Mouse (Mus musculus) hindbrain, embryonic 13.5 days (tissue): ENCODE data around the gene Megf11. TPM values are rescaled to one million over a fixed set of nuclear protein-coding genes. Genes with fewer than 3 reads are reported as not detected.

Experiments
- ATAC-seq: fragments of 200-750 bp; cut with Nextera tagmentation; 2 replicates; pipeline ENCODE4 v1.8.0; 2017; ENCODE audit warnings: moderate TSS enrichment; ENCODE audit not compliant: low FRiP score
- H3K27ac ChIP-seq: fragments of 300-500 bp; sonication (generic); 2 replicates; pipeline ENCODE4 v1.5.1; 2015; ENCODE audit warnings: inconsistent platforms, mild to moderate bottlenecking, moderate library complexity
- H3K27me3 ChIP-seq: fragments of 300-500 bp; sonication (generic); 2 replicates; pipeline ENCODE4 v1.6.1; 2015; ENCODE audit warnings: mild to moderate bottlenecking, inconsistent platforms
- H3K36me3 ChIP-seq: fragments of 300-500 bp; sonication (generic); 2 replicates; pipeline ENCODE4 v1.6.1; 2015; ENCODE audit warnings: mild to moderate bottlenecking, inconsistent platforms
- H3K4me1 ChIP-seq: fragments of 300-500 bp; sonication (generic); replicated peaks from 2 replicates; pipeline ENCODE4 v1.6.1; 2015; ENCODE audit warnings: inconsistent platforms
- H3K4me2 ChIP-seq: fragments of 300-500 bp; sonication (generic); 2 replicates; pipeline ENCODE4 v1.6.1; 2015; ENCODE audit warnings: inconsistent platforms, mild to moderate bottlenecking, moderate library complexity
- H3K4me3 ChIP-seq: fragments of 300-500 bp; sonication (generic); 2 replicates; pipeline ENCODE4 v1.5.1; 2015; ENCODE audit warnings: mild to moderate bottlenecking, inconsistent platforms
- H3K9ac ChIP-seq: fragments of 300-500 bp; sonication (generic); 2 replicates; pipeline ENCODE4 v1.6.1; 2015; ENCODE audit warnings: mild to moderate bottlenecking, inconsistent platforms
- H3K9me3 ChIP-seq: fragments of 300-500 bp; sonication (generic); 2 replicates; pipeline ENCODE4 v1.6.1; 2016; ENCODE audit warnings: inconsistent platforms
- WGBS: fragments of 180-500 bp; shearing (Covaris S2); methylation state at CpG from one replicate; pipeline ENCODE4 v1.1.7; 2015; 5-methylcytosine and 5-hydroxymethylcytosine counted together
- polyA plus RNA-seq: library from polyadenylated mRNA; unstranded; fragments of >200 nt; fragmentation: Nextera tagmentation; extraction: Ambion mirVana; gene quantifications from 2 replicates; pipeline ENCODE4 v1.2.1, GENCODE M21; 2015

Megf11 gene
- polyA plus RNA-seq, 1 experiment from 2014 or later = 15.7 TPM

DNA sequence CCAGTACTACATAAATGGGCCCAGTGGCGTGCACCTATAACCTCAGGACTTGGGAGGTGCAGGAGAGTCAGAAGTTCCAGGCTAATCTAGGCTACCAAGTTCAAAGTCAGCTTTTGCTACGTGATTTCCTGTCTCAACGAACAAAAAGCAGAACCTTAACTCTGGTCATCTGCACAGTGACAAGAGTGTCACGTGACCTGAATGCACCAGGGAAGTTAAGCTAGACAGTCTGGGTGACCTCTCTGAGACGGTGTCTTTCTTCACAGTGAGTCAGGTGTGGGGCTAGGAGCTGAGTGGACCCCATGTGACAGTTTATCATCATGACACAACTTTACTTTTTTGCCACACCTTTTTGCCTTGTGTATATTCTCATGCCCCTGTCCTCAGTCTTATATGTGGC lies 67.3 kb downstream of the Megf11 start:
- no peak overlapping the region for H3K4me3 ChIP-seq
- no peak overlapping the region for H3K27ac ChIP-seq
- ATAC-seq = no peak
- no peaks in the 10 kb centered on the region for H3K9me3 ChIP-seq
- no peak overlapping the region for H3K4me2 ChIP-seq
- H3K4me1 ChIP-seq = peaks cover 29% of the 10 kb centered on the region
- 0 out of 2 replicates have a peak, but pooled peaks cover 13% of the 10 kb centered on the region for H3K27me3 ChIP-seq
- H3K9ac ChIP-seq = no peak overlapping the region
- WGBS = 80% methylated on average over 5 of the region's 5 CpGs
- no peaks in the 10 kb centered on the region for H3K36me3 ChIP-seq

DNA sequence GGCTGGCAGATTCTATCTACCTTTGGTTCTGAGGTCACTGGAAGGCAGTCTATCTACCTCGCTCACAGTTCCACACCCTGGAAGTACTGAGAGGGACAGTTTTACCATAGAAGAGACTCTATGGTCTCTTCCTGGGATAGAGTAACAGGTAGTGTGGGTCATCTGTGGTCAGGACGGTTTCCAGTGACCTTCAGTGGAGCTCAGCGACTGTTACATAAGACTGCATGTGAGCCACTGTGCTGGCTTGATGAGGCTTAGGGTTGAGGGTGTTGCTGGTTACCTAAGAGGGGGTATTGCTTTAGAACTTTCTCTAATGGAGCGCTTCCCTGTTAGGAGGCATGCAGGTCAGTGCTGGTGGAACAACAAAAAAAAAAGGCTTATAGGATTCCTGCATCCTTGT lies 68.8 kb downstream of the Megf11 start:
- WGBS = 82% methylated on average over 4 of the region's 4 CpGs
- Histone ChIP-seq H3K4me1 (peaks cover 33% of the 10 kb centered on the region), H3K36me3 (no peaks in the 10 kb centered on the region), H3K4me2 (no peak overlapping the region), H3K27me3 (0 out of 2 replicates have a peak, but pooled peaks cover 9% of the 10 kb centered on the region), H3K27ac (no peak overlapping the region), H3K9me3 (no peaks in the 10 kb centered on the region), H3K9ac (no peak overlapping the region), H3K4me3 (no peak overlapping the region)
- no peak for ATAC-seq

DNA sequence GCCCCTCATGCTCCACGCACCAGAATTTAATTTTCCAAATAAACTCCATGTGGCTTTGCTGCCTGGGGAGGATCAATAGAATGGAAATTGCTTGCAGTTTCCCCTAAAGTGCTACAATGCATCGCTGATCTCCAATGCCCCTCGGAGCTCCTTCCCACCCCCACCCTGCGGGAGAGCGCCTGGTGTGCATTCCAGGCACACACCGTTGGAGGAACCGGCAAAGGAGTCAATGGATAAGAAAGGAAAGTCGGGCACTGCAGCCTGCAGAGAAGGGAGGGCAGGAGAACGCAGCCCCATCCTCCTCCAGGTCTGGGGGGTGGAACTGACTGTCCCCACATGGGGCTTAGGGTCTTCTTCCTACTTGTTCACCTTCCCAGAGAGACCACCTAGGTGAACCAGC lies 70.5 kb downstream of the Megf11 start:
- 0 out of 2 replicates have a peak overlapping the region, but pooled peaks have one; percentile 25 for H3K4me2 ChIP-seq
- H3K9me3 ChIP-seq = no peaks in the 10 kb centered on the region
- 2% methylated on average over 9 of the region's 9 CpGs for WGBS
- H3K4me3 ChIP-seq = no peak overlapping the region
- peak overlapping the region; percentile 58 for H3K27ac ChIP-seq
- H3K36me3 ChIP-seq = no peaks in the 10 kb centered on the region
- H3K27me3 ChIP-seq = 0 out of 2 replicates have a peak, but pooled peaks cover 6% of the 10 kb centered on the region
- peaks cover 40% of the 10 kb centered on the region for H3K4me1 ChIP-seq
- peak overlapping the region; percentile 19; the same call in 1 of the 2 replicates for H3K9ac ChIP-seq
- no peak for ATAC-seq

DNA sequence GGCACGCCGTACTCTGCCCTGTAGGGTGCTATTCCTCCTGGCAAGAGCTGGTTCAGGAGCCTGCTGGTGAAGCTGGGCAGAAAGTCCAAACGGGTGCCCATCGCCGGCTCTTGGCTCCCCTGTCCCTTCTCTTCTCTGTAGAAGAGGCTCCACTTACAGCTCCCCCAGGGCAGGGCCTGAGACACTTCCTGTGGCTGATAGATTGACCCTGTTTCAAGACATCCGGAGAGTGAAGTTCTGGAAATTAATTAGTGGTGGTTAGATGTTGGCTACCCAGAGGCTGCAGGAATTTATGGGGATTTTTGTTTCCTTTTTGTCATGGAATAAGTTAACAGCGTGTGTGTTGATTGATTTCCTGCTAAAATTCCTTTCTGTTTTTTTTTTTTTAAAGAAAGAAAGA lies 72.2 kb downstream of the Megf11 start:
- no peak for ATAC-seq
- Histone ChIP-seq H3K4me2 (no peak overlapping the region), H3K27me3 (0 out of 2 replicates have a peak, but pooled peaks cover 6% of the 10 kb centered on the region), H3K4me3 (no peak overlapping the region), H3K9ac (no peak overlapping the region), H3K27ac (no peak overlapping the region), H3K9me3 (no peaks in the 10 kb centered on the region), H3K4me1 (peaks cover 57% of the 10 kb centered on the region), H3K36me3 (no peaks in the 10 kb centered on the region)
- WGBS = 63% methylated on average over 7 of the region's 7 CpGs

DNA sequence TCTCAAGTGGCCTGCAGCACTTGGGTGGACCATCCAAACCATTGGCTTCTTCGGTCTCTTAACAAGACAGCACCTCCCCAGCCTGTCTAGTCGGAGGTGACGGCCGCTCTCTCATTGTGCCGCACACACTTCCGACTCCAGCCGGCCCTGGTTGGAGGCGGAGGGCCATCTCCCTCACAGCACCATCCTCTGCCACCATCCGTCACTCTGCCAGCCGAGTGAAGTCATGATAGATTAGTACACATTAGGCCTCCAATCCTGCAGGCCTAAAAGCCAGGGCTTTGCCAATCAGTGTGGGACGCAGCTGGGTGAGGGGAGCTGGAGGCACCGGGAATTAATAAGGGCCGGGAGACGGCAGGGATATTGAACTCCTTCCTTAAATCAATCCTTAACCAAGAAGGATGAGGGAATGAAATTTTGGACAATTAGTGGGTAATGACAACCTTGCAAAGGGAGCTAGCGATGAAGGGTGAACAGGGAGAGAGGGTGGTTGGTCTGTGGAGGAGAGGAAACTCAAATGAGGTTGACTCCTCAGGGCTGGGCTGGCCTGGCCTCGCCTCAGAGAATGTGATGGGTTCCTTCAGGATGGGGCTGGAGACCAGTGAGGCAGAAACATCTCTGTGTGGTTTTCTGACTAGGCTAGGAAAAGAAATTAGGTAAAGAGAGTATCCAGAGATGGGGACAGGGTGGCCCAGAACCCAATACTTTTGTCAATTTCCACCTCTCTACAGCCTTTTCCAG lies 76.3 kb downstream of the Megf11 start:
- ATAC-seq = peak; percentile 71
- WGBS = 45% methylated on average over 16 of the region's 16 CpGs
- Histone ChIP-seq H3K9ac (peak overlapping the region; percentile 15; the same call in 1 of the 2 replicates), H3K4me2 (no peak overlapping the region), H3K27me3 (no peaks in the 10 kb centered on the region), H3K27ac (peak overlapping the region; percentile 73), H3K4me3 (no peak overlapping the region), H3K36me3 (no peaks in the 10 kb centered on the region), H3K4me1 (peaks cover 60% of the 10 kb centered on the region), H3K9me3 (no peaks in the 10 kb centered on the region)

DNA sequence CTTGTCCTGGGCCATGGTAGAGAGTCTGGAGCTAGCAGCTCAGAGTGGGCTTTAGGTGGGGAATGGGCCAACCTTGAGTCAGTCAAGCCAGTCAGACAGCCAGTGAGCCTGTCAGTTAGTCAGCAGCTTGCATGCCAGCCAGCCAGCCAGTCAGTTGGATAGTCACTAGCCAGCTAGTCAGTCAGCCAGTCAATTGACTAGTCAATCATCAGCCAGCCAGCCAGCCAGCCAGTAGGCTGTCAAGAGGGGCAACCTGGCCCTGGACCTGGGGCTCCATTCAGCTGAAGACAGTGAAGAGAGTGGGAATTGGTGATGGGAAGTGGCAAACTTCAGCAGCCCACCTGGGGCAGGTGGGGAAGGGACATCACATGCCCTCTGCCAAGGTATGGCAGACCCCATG lies 77.4 kb downstream of the Megf11 start:
- no peak overlapping the region for H3K9ac ChIP-seq
- no peak overlapping the region for H3K4me3 ChIP-seq
- H3K27ac ChIP-seq = peak overlapping the region; percentile 73; the same call in 1 of the 2 replicates
- H3K4me1 ChIP-seq = peaks cover 54% of the 10 kb centered on the region
- no peaks in the 10 kb centered on the region for H3K9me3 ChIP-seq
- H3K4me2 ChIP-seq = no peak overlapping the region
- H3K27me3 ChIP-seq = no peaks in the 10 kb centered on the region
- ATAC-seq = no peak
- H3K36me3 ChIP-seq = no peaks in the 10 kb centered on the region

DNA sequence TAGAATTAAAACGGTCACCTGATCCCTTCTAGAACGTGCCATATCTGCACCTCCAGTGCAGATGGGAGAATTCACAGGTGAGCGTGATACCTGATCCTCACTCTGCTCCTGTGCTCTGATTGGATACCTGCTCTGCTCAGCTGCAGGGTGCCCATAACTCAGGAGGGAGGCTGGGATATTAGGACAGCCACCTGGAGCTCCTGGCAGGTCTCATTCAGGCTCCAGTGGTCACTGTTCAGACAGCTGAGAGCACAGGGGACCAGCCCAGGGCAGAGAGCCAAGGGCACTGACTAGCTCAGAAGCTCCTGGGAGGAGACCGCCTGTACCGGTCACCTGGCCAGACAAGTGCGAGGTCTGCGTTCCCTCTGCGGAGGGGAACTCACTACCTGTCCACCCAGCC lies 80.7 kb downstream of the Megf11 start:
- Histone ChIP-seq H3K4me3 (no peak overlapping the region), H3K4me2 (no peak overlapping the region), H3K9me3 (no peaks in the 10 kb centered on the region), H3K9ac (no peak overlapping the region), H3K27ac (no peak overlapping the region), H3K4me1 (peaks cover 32% of the 10 kb centered on the region), H3K27me3 (0 out of 2 replicates have a peak, but pooled peaks cover 4% of the 10 kb centered on the region), H3K36me3 (no peaks in the 10 kb centered on the region)
- 69% methylated on average over 8 of the region's 8 CpGs for WGBS
- no peak for ATAC-seq

DNA sequence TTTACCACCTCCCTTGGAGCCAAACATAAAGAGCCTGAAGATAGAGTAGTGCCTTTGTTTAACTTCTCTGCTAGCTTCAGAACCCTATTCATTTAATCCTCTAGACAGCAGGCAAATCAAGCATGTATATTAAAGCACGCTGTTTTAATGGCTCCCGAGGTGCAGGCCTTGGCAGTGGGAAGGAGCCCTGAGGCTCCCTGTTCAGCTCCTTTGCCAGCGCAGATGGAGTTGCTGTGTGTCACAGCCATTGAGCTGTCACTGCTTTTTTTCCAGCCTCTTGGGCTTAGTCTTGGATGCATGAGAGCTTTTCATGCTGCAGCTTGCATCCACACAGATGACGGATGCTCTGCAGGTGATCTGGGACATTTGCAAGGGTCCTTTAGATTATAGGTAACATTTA lies 81.1 kb downstream of the Megf11 start:
- Histone ChIP-seq H3K9ac (no peak overlapping the region), H3K4me3 (no peak overlapping the region), H3K27ac (no peak overlapping the region), H3K9me3 (no peaks in the 10 kb centered on the region), H3K27me3 (0 out of 2 replicates have a peak, but pooled peaks cover 4% of the 10 kb centered on the region), H3K36me3 (no peaks in the 10 kb centered on the region), H3K4me1 (peaks cover 27% of the 10 kb centered on the region), H3K4me2 (no peak overlapping the region)
- 22% methylated on average over 4 of the region's 4 CpGs for WGBS
- ATAC-seq = 0 out of 2 replicates have a peak, but pooled peaks have one; percentile 47

DNA sequence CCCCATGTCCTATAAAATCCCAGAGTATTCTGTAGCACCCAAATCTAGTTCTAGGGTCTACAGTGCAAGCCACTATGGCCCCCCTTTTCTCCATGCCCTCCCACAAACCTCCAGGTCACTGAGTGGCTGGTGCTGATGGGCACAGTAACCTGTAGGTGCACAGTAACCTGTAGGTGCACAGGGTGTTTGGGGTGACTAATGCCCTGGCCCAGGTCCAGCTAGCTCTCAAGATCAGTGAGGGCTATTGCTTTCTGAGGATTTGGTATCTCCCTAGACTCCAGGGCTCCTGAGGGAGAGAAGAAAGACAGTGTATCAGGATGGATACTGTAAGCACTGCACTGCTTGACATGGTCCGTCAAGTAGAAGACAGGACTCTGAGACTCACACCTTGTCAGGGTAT lies 85.4 kb downstream of the Megf11 start:
- H3K27ac ChIP-seq = no peak overlapping the region
- no peak overlapping the region for H3K9ac ChIP-seq
- 84% methylated on average over 1 of the region's 1 CpGs for WGBS
- H3K4me2 ChIP-seq = no peak overlapping the region
- 0 out of 2 replicates have a peak, but pooled peaks cover 4% of the 10 kb centered on the region for H3K27me3 ChIP-seq
- H3K4me1 ChIP-seq = peaks cover 38% of the 10 kb centered on the region
- ATAC-seq = no peak
- no peak overlapping the region for H3K4me3 ChIP-seq
- no peaks in the 10 kb centered on the region for H3K36me3 ChIP-seq
- H3K9me3 ChIP-seq = no peaks in the 10 kb centered on the region

DNA sequence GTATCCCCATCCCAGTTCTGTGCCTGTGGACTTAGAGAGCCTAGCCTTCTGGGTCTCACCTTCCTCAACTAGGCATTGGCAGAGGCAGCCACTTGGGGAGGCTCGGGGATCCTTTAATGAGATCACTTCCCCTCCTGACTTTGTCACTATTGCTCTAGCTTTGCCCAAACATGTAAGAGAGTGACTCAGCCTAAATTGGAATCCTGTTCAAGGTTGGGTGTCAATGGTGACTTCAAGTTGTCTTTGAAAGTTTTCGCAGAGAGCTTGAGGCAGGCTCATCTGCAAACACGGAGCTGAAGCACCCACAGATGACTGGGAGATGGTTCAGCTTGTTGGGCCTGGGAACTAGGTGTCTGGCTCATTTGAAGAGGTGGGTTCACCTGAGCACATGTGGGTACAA lies 85.9 kb downstream of the Megf11 start:
- H3K4me3 ChIP-seq = no peak overlapping the region
- no peaks in the 10 kb centered on the region for H3K9me3 ChIP-seq
- no peak overlapping the region for H3K4me2 ChIP-seq
- H3K27ac ChIP-seq = no peak overlapping the region
- H3K9ac ChIP-seq = no peak overlapping the region
- 0 out of 2 replicates have a peak, but pooled peaks cover 4% of the 10 kb centered on the region for H3K27me3 ChIP-seq
- WGBS = 91% methylated on average over 3 of the region's 3 CpGs
- no peak for ATAC-seq
- no peaks in the 10 kb centered on the region for H3K36me3 ChIP-seq
- peaks cover 38% of the 10 kb centered on the region for H3K4me1 ChIP-seq

DNA sequence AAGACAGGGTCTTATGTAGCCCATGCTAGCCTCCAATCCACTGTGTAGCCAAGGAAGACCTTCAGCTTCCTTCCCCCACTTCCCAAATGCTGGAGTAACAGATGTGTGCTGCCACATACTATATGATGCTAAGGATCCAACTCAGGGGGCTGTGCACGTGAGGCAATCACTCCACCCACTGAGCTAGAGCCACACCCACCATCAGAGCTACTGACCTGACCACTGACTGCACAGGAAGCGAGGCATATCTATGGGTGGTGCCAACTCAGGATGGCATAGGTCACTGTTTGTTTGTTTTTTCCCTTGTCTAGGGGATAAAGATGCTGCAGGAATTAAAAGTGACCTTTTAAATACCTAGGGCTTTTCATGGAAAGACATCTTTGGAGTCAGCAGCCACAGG lies 86.7 kb downstream of the Megf11 start:
- Histone ChIP-seq H3K9me3 (no peaks in the 10 kb centered on the region), H3K36me3 (no peaks in the 10 kb centered on the region), H3K4me1 (peaks cover 35% of the 10 kb centered on the region), H3K27ac (no peak overlapping the region), H3K4me3 (no peak overlapping the region), H3K9ac (no peak overlapping the region), H3K27me3 (0 out of 2 replicates have a peak, but pooled peaks cover 4% of the 10 kb centered on the region), H3K4me2 (no peak overlapping the region)
- WGBS = 33% methylated on average over 2 of the region's 2 CpGs
- ATAC-seq = no peak

DNA sequence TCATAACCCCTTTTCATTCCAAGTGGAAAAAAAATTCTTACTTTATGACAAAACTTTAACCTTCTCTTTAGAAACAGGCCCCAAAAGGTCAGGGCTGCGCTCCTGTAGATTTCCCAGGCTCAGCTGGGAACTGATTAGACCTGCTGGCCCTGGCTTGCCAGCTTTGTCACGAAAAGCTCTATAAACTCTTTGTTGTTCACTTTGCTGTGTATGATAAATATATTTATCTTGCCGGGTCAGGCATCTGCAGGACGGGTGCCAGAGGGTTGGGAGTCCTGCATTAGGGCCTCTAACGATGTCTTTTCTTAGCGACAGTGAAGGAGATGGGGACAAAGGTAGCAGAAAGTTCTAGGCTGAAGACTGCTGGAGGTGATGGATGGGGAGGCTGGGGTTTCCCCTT lies 87.3 kb downstream of the Megf11 start:
- 59% methylated on average over 6 of the region's 6 CpGs for WGBS
- Histone ChIP-seq H3K36me3 (no peaks in the 10 kb centered on the region), H3K9ac (no peak overlapping the region), H3K27ac (no peak overlapping the region; the same call in 1 of the 2 replicates), H3K9me3 (no peaks in the 10 kb centered on the region), H3K27me3 (0 out of 2 replicates have a peak, but pooled peaks cover 6% of the 10 kb centered on the region), H3K4me3 (no peak overlapping the region), H3K4me1 (peaks cover 39% of the 10 kb centered on the region), H3K4me2 (no peak overlapping the region)
- no peak for ATAC-seq

DNA sequence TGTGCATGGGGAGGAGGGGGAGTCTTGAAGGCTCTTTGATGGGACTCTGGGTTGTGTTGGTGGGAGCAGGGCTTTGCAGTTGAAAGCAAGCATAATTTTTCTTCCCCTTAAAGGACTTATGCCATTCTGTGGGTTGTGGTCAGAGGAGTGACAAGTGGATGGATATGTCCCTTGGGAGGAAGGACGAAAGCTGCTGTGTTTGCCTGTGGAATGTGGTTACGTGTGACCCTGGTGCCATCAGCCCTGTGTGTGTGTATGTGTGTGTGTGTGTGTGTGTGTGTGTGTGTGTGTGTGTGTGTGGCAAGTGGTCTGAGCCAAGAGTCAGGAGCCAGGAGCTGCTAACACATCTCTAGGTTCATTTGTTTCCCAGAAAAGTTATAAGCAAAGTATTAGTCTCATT lies 87.7 kb downstream of the Megf11 start:
- Histone ChIP-seq H3K27me3 (0 out of 2 replicates have a peak, but pooled peaks cover 9% of the 10 kb centered on the region), H3K36me3 (no peaks in the 10 kb centered on the region), H3K4me2 (no peak overlapping the region), H3K9me3 (no peaks in the 10 kb centered on the region), H3K9ac (no peak overlapping the region), H3K27ac (no peak overlapping the region; the same call in 1 of the 2 replicates), H3K4me1 (peaks cover 42% of the 10 kb centered on the region), H3K4me3 (no peak overlapping the region)
- ATAC-seq = no peak
- 48% methylated on average over 2 of the region's 2 CpGs for WGBS
